Mouse (Mus musculus): ENCODE results near the gene Rnf213. TPM values are rescaled to one million over a fixed set of nuclear protein-coding genes. Genes with fewer than 3 reads are reported as not detected.

Rnf213 gene
- polyA plus RNA-seq (2015; fragmentation: Nextera tagmentation; extraction: Ambion mirVana), result 0.99 and 1.5 TPM in 2 replicates

GRCm38 (mm10) chr11:119392800-119393482 is at the start of gene Rnf213:
Gene Rnf213, plus strand, starts transcription at chr11:119393100.
- Histone ChIP-seq H3K4me2 (peak within 1 kb of the TSS; percentile 54), H3K4me1 (replicated peaks) (peaks cover 24% of the 10 kb centered on the region), H3K9me3 (no peaks in the 10 kb centered on the region), H3K27ac (replicated peaks) (no peak within 1 kb of the TSS), H3K36me3 (no peaks in the 10 kb centered on the region), H3K4me3 (peak within 1 kb of the TSS; percentile 36), H3K9ac (0 out of 2 replicates have a peak within 1 kb of the TSS, but pooled peaks have one; percentile 18), H3K27me3 (peaks cover 80% of the 10 kb centered on the region)
- WGBS, result 1% methylated on average over 19 of the region's 19 CpGs
- 0 out of 2 replicates have a peak, but pooled peaks have one; percentile 29 for ATAC-seq (ENCODE audit: low FRiP score, low read depth)

DNA sequence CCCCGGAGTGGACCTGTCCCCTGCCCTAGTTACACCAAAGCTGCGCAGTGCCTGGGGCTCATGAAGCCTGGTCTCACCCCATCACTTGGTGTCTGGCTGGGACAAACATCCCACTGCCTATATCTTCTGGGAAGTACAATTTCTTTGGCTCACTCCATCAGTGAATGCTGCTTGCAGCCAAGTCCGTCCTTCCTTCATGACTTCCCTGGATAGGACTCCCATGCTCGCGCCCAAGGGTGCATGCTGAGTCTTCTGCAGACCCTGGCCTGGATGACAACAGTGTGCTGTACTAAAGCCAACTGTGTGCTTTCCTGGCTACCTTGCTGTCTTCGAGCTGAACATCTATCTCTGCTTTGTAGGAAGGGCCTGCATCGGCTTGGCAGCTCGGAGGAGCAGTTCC is 48.7 kb upstream of the Rnf213 start:
- no peak overlapping the region for H3K9ac ChIP-seq
- no peaks in the 10 kb centered on the region for H3K9me3 ChIP-seq
- ATAC-seq (ENCODE audit: low FRiP score, low read depth), result no peak
- H3K27ac ChIP-seq (replicated peaks), result no peak overlapping the region
- H3K27me3 ChIP-seq, result no peaks in the 10 kb centered on the region
- no peak overlapping the region for H3K4me3 ChIP-seq
- whole genome bisulfite sequencing, result 84% methylated on average over 8 of the region's 8 CpGs
- H3K4me1 ChIP-seq (replicated peaks), result no peaks in the 10 kb centered on the region
- H3K4me2 ChIP-seq, result no peak overlapping the region
- H3K36me3 ChIP-seq, result no peaks in the 10 kb centered on the region

- no peaks in the 10 kb centered on the region for H3K9me3 ChIP-seq
- no peak overlapping the region for H3K4me3 ChIP-seq
- no peak for ATAC-seq (ENCODE audit: low FRiP score, low read depth)
- H3K4me1 ChIP-seq (replicated peaks), result no peaks in the 10 kb centered on the region
- H3K36me3 ChIP-seq, result no peaks in the 10 kb centered on the region
- no peaks in the 10 kb centered on the region for H3K27me3 ChIP-seq
- WGBS, result 78% methylated on average over 6 of the region's 6 CpGs
- no peak overlapping the region for H3K4me2 ChIP-seq
- no peak overlapping the region for H3K27ac ChIP-seq (replicated peaks)
- no peak overlapping the region for H3K9ac ChIP-seq
These were observed 48.0 kb upstream of the Rnf213 start for GRCm38 (mm10) chr11:119344865-119345264.

DNA sequence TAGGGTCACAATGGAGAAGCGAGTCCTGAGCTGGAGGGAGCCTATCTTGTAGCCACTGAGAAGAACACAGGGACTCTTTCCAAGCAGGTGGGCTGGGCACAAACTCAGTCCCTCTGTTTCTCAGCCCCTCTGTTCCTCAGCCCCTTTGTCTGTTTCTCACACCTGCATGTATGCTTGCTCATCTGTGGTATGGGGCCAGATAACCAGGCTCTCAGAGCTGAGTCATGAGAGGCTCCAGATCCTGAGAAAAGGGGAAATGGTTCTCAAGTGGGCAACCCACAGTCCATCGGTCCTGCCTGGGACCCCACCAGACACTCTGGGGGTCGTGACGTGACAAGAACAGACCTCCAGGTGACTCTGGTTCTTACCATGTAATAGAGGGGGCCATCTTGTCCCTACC is 45.8 kb upstream of the Rnf213 start:
- H3K4me1 ChIP-seq (replicated peaks), result no peaks in the 10 kb centered on the region
- H3K27ac ChIP-seq (replicated peaks), result no peak overlapping the region
- H3K4me2 ChIP-seq, result no peak overlapping the region
- H3K9me3 ChIP-seq, result no peaks in the 10 kb centered on the region
- no peaks in the 10 kb centered on the region for H3K36me3 ChIP-seq
- no peak overlapping the region for H3K4me3 ChIP-seq
- no peaks in the 10 kb centered on the region for H3K27me3 ChIP-seq
- 87% methylated on average over 4 of the region's 4 CpGs for WGBS
- H3K9ac ChIP-seq, result no peak overlapping the region
- ATAC-seq (ENCODE audit: low FRiP score, low read depth), result no peak

DNA sequence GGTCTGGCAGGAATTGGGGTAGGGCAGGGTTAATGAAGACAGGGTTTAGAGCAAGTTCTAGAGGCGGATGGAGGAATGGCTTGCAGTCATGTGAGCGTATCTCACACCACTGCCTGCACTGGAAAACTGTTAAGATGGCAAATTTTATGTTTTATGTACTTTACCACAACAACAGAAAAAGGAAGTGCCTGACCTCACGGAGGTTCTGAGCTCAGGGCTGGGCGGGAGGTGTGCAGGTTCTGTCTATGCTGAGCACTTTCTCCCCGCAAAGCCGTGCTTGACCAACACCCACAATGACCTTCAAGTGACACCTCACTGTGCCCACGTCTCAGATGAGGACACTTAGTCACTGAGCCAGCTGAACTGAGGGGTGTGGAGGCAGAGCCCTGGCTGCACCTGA is 40.8 kb upstream of the Rnf213 start:
- Histone ChIP-seq H3K27me3 (no peaks in the 10 kb centered on the region), H3K36me3 (no peaks in the 10 kb centered on the region), H3K9me3 (no peaks in the 10 kb centered on the region), H3K4me1 (replicated peaks) (peaks cover 14% of the 10 kb centered on the region), H3K4me3 (no peak overlapping the region), H3K9ac (no peak overlapping the region), H3K27ac (replicated peaks) (no peak overlapping the region), H3K4me2 (no peak overlapping the region)
- 82% methylated on average over 7 of the region's 7 CpGs for WGBS
- no peak for ATAC-seq (ENCODE audit: low FRiP score, low read depth)

- Histone ChIP-seq H3K27ac (replicated peaks) (no peak overlapping the region), H3K36me3 (no peaks in the 10 kb centered on the region), H3K4me1 (replicated peaks) (peaks cover 14% of the 10 kb centered on the region), H3K9me3 (no peaks in the 10 kb centered on the region), H3K4me2 (no peak overlapping the region), H3K27me3 (no peaks in the 10 kb centered on the region), H3K9ac (no peak overlapping the region), H3K4me3 (no peak overlapping the region)
- no peak for ATAC-seq (ENCODE audit: low FRiP score, low read depth)
- WGBS, result 82% methylated on average over 4 of the region's 4 CpGs
These were observed 39.0 kb upstream of the Rnf213 start for GRCm38 (mm10) chr11:119353946-119354345.

DNA sequence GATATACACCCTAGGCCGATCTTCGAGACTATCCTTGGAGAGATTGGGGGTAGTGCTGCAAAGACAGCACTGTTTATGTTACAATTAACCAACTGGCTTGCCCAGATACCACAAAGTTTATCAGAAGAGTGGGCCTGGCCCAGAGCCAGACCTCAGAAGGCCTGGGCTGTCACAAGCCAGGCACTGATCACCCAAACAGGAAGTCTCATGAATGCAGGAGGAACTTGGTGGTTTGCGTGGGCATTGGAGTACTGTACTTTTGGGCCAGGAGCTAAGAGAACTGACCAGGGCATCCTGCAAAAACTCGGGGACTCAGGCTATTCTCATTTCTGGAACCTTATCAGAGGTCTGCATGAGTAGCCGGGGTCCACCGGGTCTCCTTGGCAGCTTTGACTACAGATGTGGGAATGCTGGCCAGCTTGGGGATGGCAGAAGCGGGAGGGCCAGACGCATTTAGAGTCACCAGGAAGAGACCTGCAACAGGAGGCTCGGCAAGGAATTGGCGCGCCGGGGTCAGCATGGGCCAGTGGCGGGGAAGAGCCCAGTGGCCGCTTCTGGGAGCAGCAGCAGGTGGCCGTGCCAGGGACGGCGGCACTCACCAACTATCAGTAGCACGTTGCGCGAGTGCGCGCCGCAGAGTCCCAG is 38.0 kb upstream of the Rnf213 start:
- peaks cover 14% of the 10 kb centered on the region for H3K4me1 ChIP-seq (replicated peaks)
- H3K27ac ChIP-seq (replicated peaks), result peak overlapping the region; percentile 68
- WGBS, result 8% methylated on average over 19 of the region's 23 CpGs
- peak overlapping the region; percentile 97 for H3K4me2 ChIP-seq
- peak overlapping the region; percentile 81 for H3K4me3 ChIP-seq
- no peaks in the 10 kb centered on the region for H3K36me3 ChIP-seq
- H3K9ac ChIP-seq, result peak overlapping the region; percentile 62
- ATAC-seq (ENCODE audit: low FRiP score, low read depth), result peak; percentile 54
- no peaks in the 10 kb centered on the region for H3K27me3 ChIP-seq
- H3K9me3 ChIP-seq, result no peaks in the 10 kb centered on the region

GRCm38 (mm10) chr11:119355443-119356385 is 37.2 kb upstream of the Rnf213 start, which contains the start of the genes Sgsh and Slc26a11:
Gene Sgsh, minus strand, starts transcription at chr11:119355536.
Gene Slc26a11, plus strand, starts transcription at chr11:119355557.
- H3K4me1 ChIP-seq (replicated peaks), result peaks cover 14% of the 10 kb centered on the region
- no peaks in the 10 kb centered on the region for H3K36me3 ChIP-seq
- peak within 1 kb of the TSS; percentile 62 for H3K9ac ChIP-seq
- H3K4me3 ChIP-seq, result peak within 1 kb of the TSS; percentile 81
- peak; percentile 93 for ATAC-seq (ENCODE audit: low FRiP score, low read depth)
- no peaks in the 10 kb centered on the region for H3K9me3 ChIP-seq
- no peaks in the 10 kb centered on the region for H3K27me3 ChIP-seq
- WGBS, result 1% methylated on average over 40 of the region's 40 CpGs
- peak within 1 kb of the TSS; percentile 68 for H3K27ac ChIP-seq (replicated peaks)
- peak within 1 kb of the TSS; percentile 97 for H3K4me2 ChIP-seq

GRCm38 (mm10) chr11:119359089-119359488 is 33.8 kb upstream of the Rnf213 start:
- peaks cover 24% of the 10 kb centered on the region for H3K4me1 ChIP-seq (replicated peaks)
- no peak overlapping the region for H3K4me2 ChIP-seq
- H3K4me3 ChIP-seq, result no peak overlapping the region
- no peak overlapping the region for H3K27ac ChIP-seq (replicated peaks)
- ATAC-seq (ENCODE audit: low FRiP score, low read depth), result no peak
- WGBS, result 91% methylated on average over 10 of the region's 10 CpGs
- H3K36me3 ChIP-seq, result no peaks in the 10 kb centered on the region
- H3K9me3 ChIP-seq, result no peaks in the 10 kb centered on the region
- H3K27me3 ChIP-seq, result no peaks in the 10 kb centered on the region
- no peak overlapping the region for H3K9ac ChIP-seq

DNA sequence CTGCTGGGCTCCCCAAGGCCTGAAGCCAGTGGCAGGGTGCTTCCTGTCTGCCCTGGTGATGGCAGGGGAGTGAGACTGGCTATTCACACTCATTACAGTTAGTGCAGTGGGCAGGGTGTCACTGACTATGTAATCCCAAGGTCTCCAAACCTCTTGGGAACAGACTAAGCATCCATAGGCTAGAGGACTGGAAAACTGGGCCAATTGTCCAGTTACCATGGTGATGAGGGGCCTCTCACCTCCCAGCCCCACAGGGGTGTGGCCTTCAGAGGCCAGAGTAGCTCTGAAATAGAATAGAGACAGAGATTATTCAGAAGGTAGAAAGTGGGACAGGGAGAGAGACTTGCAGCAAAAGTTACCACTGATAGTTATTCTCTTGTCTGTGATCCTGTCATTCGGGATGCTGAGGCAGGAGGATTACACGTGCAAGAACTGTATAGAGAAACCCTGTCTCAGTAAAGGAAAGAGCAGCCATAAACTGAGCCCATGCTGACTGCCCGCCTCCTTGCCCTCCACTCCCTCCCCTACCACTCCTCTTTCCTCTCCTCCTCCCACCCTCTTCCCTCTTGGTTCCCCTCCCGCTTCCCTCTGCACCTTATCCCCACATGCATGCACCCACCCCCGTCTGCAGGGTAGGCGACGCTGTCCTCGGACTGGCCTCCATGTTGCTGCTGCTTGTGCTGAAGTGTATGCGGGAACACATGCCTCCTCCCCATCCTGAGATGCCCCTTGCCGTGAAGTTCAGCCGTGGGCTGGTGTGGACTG is 29.9 kb upstream of the Rnf213 start:
- Histone ChIP-seq H3K27ac (replicated peaks) (no peak overlapping the region; the same call in 1 of the 2 replicates), H3K27me3 (no peaks in the 10 kb centered on the region), H3K9ac (peak overlapping the region; percentile 39), H3K4me2 (peak overlapping the region; percentile 50), H3K36me3 (no peaks in the 10 kb centered on the region), H3K4me3 (peak overlapping the region; percentile 26), H3K4me1 (replicated peaks) (peaks cover 10% of the 10 kb centered on the region; the same call in 1 of the 2 replicates), H3K9me3 (no peaks in the 10 kb centered on the region)
- ATAC-seq (ENCODE audit: low FRiP score, low read depth), result peak; percentile 71
- WGBS, result 27% methylated on average over 11 of the region's 11 CpGs

- Histone ChIP-seq H3K9me3 (no peaks in the 10 kb centered on the region), H3K4me2 (peak overlapping the region; percentile 50), H3K9ac (peak overlapping the region; percentile 39), H3K4me3 (peak overlapping the region; percentile 26), H3K36me3 (no peaks in the 10 kb centered on the region), H3K4me1 (replicated peaks) (peaks cover 10% of the 10 kb centered on the region; the same call in 1 of the 2 replicates), H3K27ac (replicated peaks) (no peak overlapping the region; the same call in 1 of the 2 replicates), H3K27me3 (no peaks in the 10 kb centered on the region)
- peak; percentile 93 for ATAC-seq (ENCODE audit: low FRiP score, low read depth)
- WGBS, result 32% methylated on average over 11 of the region's 11 CpGs
These were observed 29.3 kb upstream of the Rnf213 start for GRCm38 (mm10) chr11:119363534-119364145.

Data from hindbrain, embryonic 15.5 days (tissue).